ENCODE assay signal across 11 mouse cellular contexts in the genomic region with DNA sequence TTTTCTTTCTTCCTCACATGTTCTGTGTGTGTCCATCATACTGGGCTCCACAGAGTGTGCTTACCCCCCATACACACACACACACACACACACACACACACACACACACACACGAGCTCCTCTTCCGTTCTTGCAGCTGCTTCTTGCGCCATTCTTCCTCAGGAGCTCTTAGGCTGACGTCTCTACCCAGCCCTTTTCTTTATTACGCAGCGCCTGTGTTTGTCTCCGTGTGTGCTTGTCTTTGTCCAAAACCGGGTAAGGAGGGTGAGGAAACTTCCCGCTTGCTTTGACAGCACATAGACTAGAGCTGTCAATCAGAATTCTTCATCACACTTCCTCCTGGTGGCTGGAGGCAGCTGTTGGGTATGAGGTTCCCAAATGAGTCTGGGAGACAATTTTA. TPM values are rescaled to one million over a fixed set of nuclear protein-coding genes. Genes with fewer than 3 reads are reported as not detected.
DNase-seq lines count a peak whose midpoint lies in the region; ATAC-seq lines count a peak whose summit lies in the region.
"Had no signal": no experiment of that assay in that cellular context is flagged by ENCODE, and none has a peak within 500 bp of the region (broad histone marks: within the 10 kb centered on the region; RNA-seq: fewer than 3 reads in every experiment).

No protein-coding gene starts in this region.

- no peak overlapping the region for H3K27ac ChIP-seq in midbrain, embryonic 11.5 days (ENCODE audit: low read depth, low read length)
- no peak overlapping the region for H3K27ac ChIP-seq in midbrain, embryonic 15.5 days

- H3K4me1 ChIP-seq in midbrain, embryonic 11.5 days (ENCODE audit: control insufficient read depth, insufficient read depth, low read length), result peaks cover 30% of the 10 kb centered on the region
- H3K4me1 ChIP-seq in midbrain, embryonic 15.5 days, result peaks cover 44% of the 10 kb centered on the region

- H3K36me3 ChIP-seq in midbrain, embryonic 11.5 days (ENCODE audit: control insufficient read depth, insufficient read depth, low read length), result no peaks in the 10 kb centered on the region
- H3K36me3 ChIP-seq in midbrain, embryonic 15.5 days (replicated peaks), result no peaks in the 10 kb centered on the region

- no peak overlapping the region for H3K9ac ChIP-seq in midbrain, embryonic 11.5 days (ENCODE audit: low read length)
- H3K9ac ChIP-seq in midbrain, embryonic 15.5 days, result no peak overlapping the region

- H3K4me3 ChIP-seq in midbrain, embryonic 11.5 days (ENCODE audit: low read depth, low read length), result no peak overlapping the region
- H3K4me3 ChIP-seq in midbrain, embryonic 15.5 days, result no peak overlapping the region

- ATAC-seq in midbrain, embryonic 11.5 days (ENCODE audit: low FRiP score), result no peak
- ATAC-seq in midbrain, embryonic 15.5 days (replicated peaks), result no peak
- ATAC-seq in neutrophil, adult 5-6 weeks (ENCODE audit: extremely low read depth, insufficient number of reproducible peaks, low FRiP score, poor library complexity, severe bottlenecking), result peak; percentile 86

- intact Hi-C loops in heart, postnatal 25 days (cut with DNase I), result no loop called here

- H3K27me3 ChIP-seq in midbrain, embryonic 11.5 days (ENCODE audit: control insufficient read depth, insufficient read depth, low read length), result no peaks in the 10 kb centered on the region
- no peaks in the 10 kb centered on the region for H3K27me3 ChIP-seq in midbrain, embryonic 15.5 days (replicated peaks)

- 62% methylated on average over 9 of the region's 9 CpGs for WGBS in midbrain, embryonic 11.5 days
- 41% methylated on average over 9 of the region's 9 CpGs for WGBS in midbrain, embryonic 15.5 days

- no peak overlapping the region for H3K4me2 ChIP-seq in midbrain, embryonic 11.5 days
- no peak overlapping the region for H3K4me2 ChIP-seq in midbrain, embryonic 15.5 days

- H3K9me3 ChIP-seq in midbrain, embryonic 11.5 days (ENCODE audit: control insufficient read depth, low read length), result no peaks in the 10 kb centered on the region
- no peaks in the 10 kb centered on the region for H3K9me3 ChIP-seq in midbrain, embryonic 15.5 days

- peak; percentile 94 for DNase-seq in heart, adult 11 months
- no peak for DNase-seq in heart, postnatal 25 days (ENCODE audit: low spot score)
- DNase-seq in midbrain, embryonic 11.5 days (ENCODE audit: low spot score, missing footprints), result peak; percentile 44
- peak; percentile 72 for DNase-seq in induced T-regulatory cell, adult 2 months (ENCODE audit: low read depth)
- DNase-seq in spleen, postnatal 10 days (ENCODE audit: low spot score in 2 of 2), result no peak
- DNase-seq in ovary, postnatal 10 days (ENCODE audit: low spot score), result no peak

RNA-seq across cellular contexts. Expression of gene Wbp1l, which starts 19.4 kb away (rescaled TPM):
- total RNA-seq in heart, postnatal 25 days (2021), result 10 to 100 TPM; 48.5 to 54.4 TPM
- 29.0 and 30.3 TPM in 2 replicates for polyA plus RNA-seq in midbrain, embryonic 11.5 days (2014; fragmentation: Nextera tagmentation; extraction: Ambion mirVana)
- 41.1 and 42.6 TPM in 2 replicates for polyA plus RNA-seq in midbrain, embryonic 15.5 days (2015; fragmentation: Nextera tagmentation; extraction: Ambion mirVana)
- total RNA-seq in neutrophil, adult 5-6 weeks (2017), result 77.1 and 79.3 TPM in 2 replicates

RNA-seq across cellular contexts. Expression of gene Sfxn2, which starts 45.2 kb away (rescaled TPM):
- 1 to 10 TPM; 3.1 to 4.2 TPM for total RNA-seq in heart, postnatal 25 days (2021)
- 12.1 and 12.7 TPM in 2 replicates for polyA plus RNA-seq in midbrain, embryonic 11.5 days (2014; fragmentation: Nextera tagmentation; extraction: Ambion mirVana)
- polyA plus RNA-seq in midbrain, embryonic 15.5 days (2015; fragmentation: Nextera tagmentation; extraction: Ambion mirVana), result 10.5 and 11.7 TPM in 2 replicates
- total RNA-seq in neutrophil, adult 5-6 weeks (2017), result 20.3 and 21.1 TPM in 2 replicates

RNA-seq across cellular contexts. Expression of gene Arl3, which starts 45.3 kb away (rescaled TPM):
- 10 to 100 TPM; 33.2 to 37.0 TPM for total RNA-seq in heart, postnatal 25 days (2021)
- 155 and 160 TPM in 2 replicates for polyA plus RNA-seq in midbrain, embryonic 11.5 days (2014; fragmentation: Nextera tagmentation; extraction: Ambion mirVana)
- 209 and 210 TPM in 2 replicates for polyA plus RNA-seq in midbrain, embryonic 15.5 days (2015; fragmentation: Nextera tagmentation; extraction: Ambion mirVana)
- total RNA-seq in neutrophil, adult 5-6 weeks (2017), result 26.3 and 31.1 TPM in 2 replicates

RNA-seq across cellular contexts. Expression of gene Cyp17a1, which starts 54.6 kb away (rescaled TPM):
- total RNA-seq in heart, postnatal 25 days (2021), result not detected
- not detected in 2 replicates for polyA plus RNA-seq in midbrain, embryonic 11.5 days (2014; fragmentation: Nextera tagmentation; extraction: Ambion mirVana)
- polyA plus RNA-seq in midbrain, embryonic 15.5 days (2015; fragmentation: Nextera tagmentation; extraction: Ambion mirVana), result not detected in 2 replicates
- 0.23 TPM in 1 of 2 replicates, not detected in the other for total RNA-seq in neutrophil, adult 5-6 weeks (2017)
- total RNA-seq: left cerebral cortex, postnatal 10 days had no signal
- polyA plus RNA-seq: C2C12; kidney, embryonic 14.5 days had no signal

Comparison
In these comparisons a context has a peak if more than half of its experiments do, and no peak if none do; other contexts are left out.
1. DNase-seq: peak in heart, adult 11 months (single experiment), midbrain, embryonic 11.5 days (single experiment) and induced T-regulatory cell, adult 2 months (single experiment); none in heart, postnatal 25 days (single experiment), spleen, postnatal 10 days (0 of 2) and ovary, postnatal 10 days (single experiment).